Mouse (Mus musculus) CH12.LX (cell line): ENCODE measurements at regions not wholly inside any gene's neighbourhood (a gene's known extent, or its start where the extent isn't known, plus 50 kb on each side); places are given as distances from the start of the nearest gene placed in this dataset.

ENCODE experiments used
- DNase-seq: peaks from one replicate; pipeline ENCODE4 v3.0.0-alpha.2; 2013; ENCODE audit errors: extremely low read depth
- H3K27ac ChIP-seq: 2 replicates; pipeline ENCODE4 v1.5.1; 2012; ENCODE audit warnings: low read depth, mild to moderate bottlenecking, control low read depth, moderate library complexity; ENCODE audit not compliant: insufficient read depth
- H3K27me3 ChIP-seq: replicated peaks from 2 replicates; pipeline ENCODE3; 2012; ENCODE audit warnings: inconsistent platforms
- H3K36me3 ChIP-seq, 2 experiments: replicated peaks in 1 of 2; 2 replicates each; pipeline versions ENCODE3 to v1.6.1; 2012; ENCODE audit warnings: inconsistent platforms in 1 of 2, low read length in 1 of 2, mild to moderate bottlenecking in 1 of 2, mixed read lengths in 1 of 2, moderate library complexity in 1 of 2; ENCODE audit not compliant: control insufficient read depth in 1 of 2, insufficient read depth in 1 of 2
- H3K4me1 ChIP-seq, 2 experiments: 2 replicates each; pipeline ENCODE4 v1.6.1; 2012; ENCODE audit warnings: inconsistent platforms in 1 of 2, moderate library complexity in 1 of 2; ENCODE audit not compliant: insufficient read depth in 2 of 2, control insufficient read depth in 1 of 2
- H3K4me2 ChIP-seq: 2 replicates; pipeline ENCODE4 v1.6.1; 2012; ENCODE audit warnings: low read depth, mild to moderate bottlenecking, control low read depth; ENCODE audit not compliant: poor library complexity, insufficient read depth, severe bottlenecking
- H3K4me3 ChIP-seq, 3 experiments: fragments of 150-350 bp in 1 of 3; sonication (generic) in 1 of 3; replicated peaks in 1 of 3; 2 replicates each; pipeline versions ENCODE3 to v1.5.1; 2011 to 2012; ENCODE audit warnings: low read depth in 2 of 3, low read length in 2 of 3, mild to moderate bottlenecking in 2 of 3, moderate library complexity in 2 of 3, control low read depth in 1 of 3, improper control_type of control experiment in 1 of 3, inconsistent platforms in 1 of 3, mixed read lengths in 1 of 3; ENCODE audit not compliant: poor library complexity in 1 of 3
- H3K79me2 ChIP-seq: replicated peaks from 2 replicates; pipeline ENCODE4 v1.6.1; 2012; ENCODE audit warnings: mild to moderate bottlenecking, moderate library complexity; ENCODE audit not compliant: control insufficient read depth, poor library complexity, insufficient read depth, severe bottlenecking; ENCODE audit errors: extremely low read depth
- H3K9ac ChIP-seq: 2 replicates; pipeline ENCODE4 v1.6.1; 2012; ENCODE audit warnings: low read depth, mild to moderate bottlenecking, control low read depth, moderate library complexity; ENCODE audit not compliant: insufficient read depth
- H3K9me3 ChIP-seq: replicated peaks from 2 replicates; pipeline ENCODE3; 2012; ENCODE audit warnings: low read length, inconsistent platforms, mixed read lengths
- CHD1 ChIP-seq: IDR thresholded peaks from 2 replicates; pipeline ENCODE4 v1.6.1; 2012; ENCODE audit warnings: low read depth, low read length, improper control_type of control experiment, inconsistent platforms
- CHD2 ChIP-seq: IDR thresholded peaks from 2 replicates; pipeline ENCODE4 v1.6.1; 2011; ENCODE audit warnings: low read length, improper control_type of control experiment
- CTCF ChIP-seq, 2 experiments: IDR thresholded peaks in 1 of 2; conservative IDR thresholded peaks in 1 of 2; 2 replicates each; pipeline ENCODE4 v1.5.1; 2011 to 2012; ENCODE audit warnings: low read depth in 2 of 2, low read length in 2 of 2, improper control_type of control experiment in 1 of 2, inconsistent platforms in 1 of 2, mild to moderate bottlenecking in 1 of 2, moderate library complexity in 1 of 2
- EP300 ChIP-seq: IDR thresholded peaks from 2 replicates; pipeline ENCODE4 v1.6.1; 2011; ENCODE audit warnings: low read length, improper control_type of control experiment
- HCFC1 ChIP-seq: IDR thresholded peaks from 2 replicates; pipeline ENCODE4 v1.6.1; 2012; ENCODE audit warnings: low read depth, mild to moderate bottlenecking, inconsistent platforms, low read length, improper control_type of control experiment
- JUND ChIP-seq: conservative IDR thresholded peaks from 2 replicates; pipeline ENCODE4 v1.6.1; 2011; ENCODE audit warnings: low read depth, low read length, improper control_type of control experiment
- KAT2A ChIP-seq: IDR thresholded peaks from 2 replicates; pipeline ENCODE4 v1.6.1; 2012; ENCODE audit warnings: low read length, improper control_type of control experiment, inconsistent platforms; ENCODE audit not compliant: insufficient replicate concordance
- MAFK ChIP-seq: IDR thresholded peaks from 2 replicates; pipeline ENCODE4 v1.6.1; 2011; ENCODE audit warnings: low read length, improper control_type of control experiment; ENCODE audit not compliant: insufficient replicate concordance
- MAX ChIP-seq: IDR thresholded peaks from 2 replicates; pipeline ENCODE4 v1.6.1; 2011; ENCODE audit warnings: low read length, improper control_type of control experiment
- MAZ ChIP-seq: IDR thresholded peaks from 2 replicates; pipeline ENCODE4 v1.6.1; 2012; ENCODE audit warnings: low read depth, mild to moderate bottlenecking, inconsistent platforms, low read length, improper control_type of control experiment, moderate library complexity
- MYC ChIP-seq: IDR thresholded peaks from 2 replicates; pipeline ENCODE4 v1.6.1; 2011; ENCODE audit warnings: low read depth, mild to moderate bottlenecking, improper control_type of control experiment, low read length
- NELFE ChIP-seq: IDR thresholded peaks from 2 replicates; pipeline ENCODE4 v1.6.1; 2011; ENCODE audit warnings: low read depth, low read length, improper control_type of control experiment
- NRF1 ChIP-seq: IDR thresholded peaks from 2 replicates; pipeline ENCODE4 v1.6.1; 2014; ENCODE audit warnings: low read depth, mild to moderate bottlenecking, inconsistent platforms, low read length, improper control_type of control experiment, moderate library complexity
- PAX5 ChIP-seq: IDR thresholded peaks from 2 replicates; pipeline ENCODE4 v1.6.1; 2012; ENCODE audit warnings: low read length, inconsistent platforms, mixed read lengths
- POLR2A ChIP-seq: IDR thresholded peaks from 2 replicates; pipeline ENCODE4 v1.6.1; 2011; ENCODE audit warnings: low read depth, mild to moderate bottlenecking, improper control_type of control experiment, low read length
- POLR2AphosphoS2 ChIP-seq: IDR thresholded peaks from 2 replicates; pipeline ENCODE4 v1.6.1; 2011; ENCODE audit warnings: low read depth, low read length, improper control_type of control experiment
- RCOR1 ChIP-seq: conservative IDR thresholded peaks from 2 replicates; pipeline ENCODE4 v1.6.1; 2012; ENCODE audit warnings: low read depth, mild to moderate bottlenecking, inconsistent platforms, low read length, improper control_type of control experiment
- SIN3A ChIP-seq: IDR thresholded peaks from 2 replicates; pipeline ENCODE4 v1.6.1; 2012; ENCODE audit warnings: low read length, improper control_type of control experiment, inconsistent platforms
- TBP ChIP-seq: conservative IDR thresholded peaks from 2 replicates; pipeline ENCODE4 v1.6.1; 2011; ENCODE audit warnings: low read depth, low read length, improper control_type of control experiment
- TCF12 ChIP-seq: IDR thresholded peaks from 2 replicates; pipeline ENCODE4 v1.6.1; 2014; ENCODE audit warnings: low read depth, mild to moderate bottlenecking, inconsistent platforms, low read length, improper control_type of control experiment
- UBTF ChIP-seq: IDR thresholded peaks from 2 replicates; pipeline ENCODE4 v1.6.1; 2012; ENCODE audit warnings: low read depth, mild to moderate bottlenecking, inconsistent platforms, low read length, improper control_type of control experiment, moderate library complexity
- USF1 ChIP-seq: IDR thresholded peaks from 2 replicates; pipeline ENCODE4 v1.6.1; 2014; ENCODE audit warnings: low read depth, mild to moderate bottlenecking, inconsistent platforms, low read length, improper control_type of control experiment
- ZNF384 ChIP-seq: IDR thresholded peaks from 2 replicates; pipeline ENCODE4 v1.6.1; 2012; ENCODE audit warnings: low read depth, low read length, improper control_type of control experiment, inconsistent platforms
- dilution Hi-C: fragments of 300-500 bp; cut with MboI; formaldehyde crosslinking; loops from 2 replicates; pipeline ENCODE4 v1.14.3; 2020; ENCODE audit warnings: low sequenced_read_pairs; ENCODE audit not compliant: extremely low pct_unique_long_range_greater_than_20kb, extremely low pct_ligation_motif_present
- in situ Hi-C: fragments of 300-500 bp; cut with MboI; formaldehyde crosslinking; loops from 3 replicates; pipeline ENCODE4 v1.14.3; 2019; ENCODE audit warnings: low sequenced_read_pairs, low pct_ligation_motif_present, low pct_unique_long_range_greater_than_20kb, mixed read lengths

- no peaks in the 10 kb centered on the region for H3K27me3 ChIP-seq
- H3K9me3 ChIP-seq, result no peaks in the 10 kb centered on the region
- no peaks in the 10 kb centered on the region for H3K79me2 ChIP-seq
- in situ Hi-C loops (no loop called here), dilution Hi-C loops (no loop called here)
- no peak for DNase-seq
- no peaks in the 10 kb centered on the region for H3K4me1 ChIP-seq
- TF ChIP-seq PAX5 (no peak), MYC (no peak), EP300 (no peak), CHD2 (no peak), TCF12 (no peak), MAX (no peak), CHD1 (no peak), MAZ (no peak), NELFE (no peak), POLR2A (no peak), TBP (no peak), ZNF384 (no peak), HCFC1 (no peak), NRF1 (no peak)
- H3K27ac ChIP-seq, result no peak overlapping the region
- H3K4me3 ChIP-seq, result no peak overlapping the region
- H3K36me3 ChIP-seq, result no peaks in the 10 kb centered on the region
- H3K9ac ChIP-seq, result no peak overlapping the region
- H3K4me2 ChIP-seq, result no peak overlapping the region
These were observed 644.9 kb upstream of the Kif18a start for GRCm38 (mm10) chr2:108635644-108636043.

GRCm38 (mm10) chr2:108660697-108661388 is 619.7 kb upstream of the Kif18a start:
- TF ChIP-seq MAFK (no peak), KAT2A (no peak), SIN3A (no peak), UBTF (no peak), CHD2 (no peak), USF1 (no peak), MAZ (no peak), TCF12 (no peak), RCOR1 (no peak), TBP (no peak), POLR2AphosphoS2 (no peak), PAX5 (no peak), CTCF (conservative IDR thresholded peaks at IDR 0.05 in 1 of 2, IDR thresholded peaks at IDR 0.05 in 1 of 2; ENCODE audit: low read depth in 2 of 2, low read length in 2 of 2) (no peak), CHD1 (no peak), JUND (no peak)
- TF ChIP-seq, all 38 proteins: peak for 0
- no peaks in the 10 kb centered on the region for H3K9me3 ChIP-seq
- H3K9ac ChIP-seq, result no peak overlapping the region
- H3K79me2 ChIP-seq, result no peaks in the 10 kb centered on the region
- no peaks in the 10 kb centered on the region for H3K4me1 ChIP-seq
- H3K27me3 ChIP-seq, result no peaks in the 10 kb centered on the region
- in situ Hi-C loops, result no loop called here
- no peak overlapping the region for H3K4me3 ChIP-seq
- dilution Hi-C loops, result no loop called here
- no peak overlapping the region for H3K27ac ChIP-seq
- no peak for DNase-seq
- H3K36me3 ChIP-seq, result no peaks in the 10 kb centered on the region
- H3K4me2 ChIP-seq, result no peak overlapping the region
